Mouse (Mus musculus) myocyte (in vitro differentiated cells): Measurements from ENCODE around the gene Shank3. TPM values are rescaled to one million over a fixed set of nuclear protein-coding genes. Genes with fewer than 3 reads are reported as not detected.

ENCODE experiments used
- H3K27me3 ChIP-seq: one replicate; pipeline ENCODE4 v1.6.1; 2011; ENCODE audit not compliant: control insufficient read depth, insufficient read depth, insufficient read length
- H3K36me3 ChIP-seq: one replicate; pipeline ENCODE4 v1.6.1; 2011; ENCODE audit not compliant: control insufficient read depth, insufficient read depth
- H3K4me2 ChIP-seq: one replicate; pipeline ENCODE4 v1.6.1; 2011; ENCODE audit warnings: low read depth, control low read depth
- H3K4me3 ChIP-seq: one replicate; pipeline ENCODE4 v1.5.1; 2011; ENCODE audit warnings: mild to moderate bottlenecking, control low read depth, moderate library complexity
- H3K79me2 ChIP-seq: one replicate; pipeline ENCODE4 v1.6.1; 2011; ENCODE audit not compliant: control insufficient read depth, insufficient read depth
- H3ac ChIP-seq: one replicate; pipeline ENCODE4 v1.6.1; 2011; ENCODE audit not compliant: control insufficient read depth, insufficient read length
- CEBPB ChIP-seq: IDR thresholded peaks from 2 replicates; pipeline ENCODE4 v1.6.1; 2011; ENCODE audit warnings: mild to moderate bottlenecking, moderate library complexity; ENCODE audit not compliant: poor library complexity, insufficient read depth, severe bottlenecking
- E2F4 ChIP-seq: IDR thresholded peaks from one replicate; pipeline ENCODE4 v1.6.1; 2011; ENCODE audit warnings: mild to moderate bottlenecking, control low read depth, moderate library complexity; ENCODE audit not compliant: insufficient read depth
- MAX ChIP-seq: IDR thresholded peaks from one replicate; pipeline ENCODE4 v1.6.1; 2011; ENCODE audit warnings: low read depth, mild to moderate bottlenecking, control low read depth
- MYOD1 ChIP-seq, 3 experiments: IDR thresholded peaks; one replicate each; pipeline ENCODE4 v1.6.1; 2011; ENCODE audit warnings: control low read depth in 2 of 3, low read depth in 2 of 3, mild to moderate bottlenecking in 2 of 3, moderate library complexity in 1 of 3; ENCODE audit not compliant: insufficient read length in 2 of 3, control insufficient read depth in 1 of 3
- MYOG ChIP-seq, 3 experiments: IDR thresholded peaks; one replicate each; pipeline ENCODE4 v1.6.1; 2011; ENCODE audit warnings: control low read depth in 2 of 3, low read depth in 2 of 3, mild to moderate bottlenecking in 2 of 3; ENCODE audit not compliant: insufficient read length in 2 of 3, control insufficient read depth in 1 of 3, insufficient read depth in 1 of 3
- POLR2A ChIP-seq: IDR thresholded peaks from one replicate; pipeline ENCODE4 v1.6.1; 2011; ENCODE audit warnings: low read depth, mild to moderate bottlenecking, control low read depth, moderate library complexity; ENCODE audit not compliant: insufficient read length
- POLR2AphosphoS2 ChIP-seq: IDR thresholded peaks from one replicate; pipeline ENCODE4 v1.6.1; 2011; ENCODE audit warnings: low read depth, control low read depth; ENCODE audit not compliant: insufficient read length
- REST ChIP-seq: IDR thresholded peaks from one replicate; pipeline ENCODE4 v1.6.1; 2011; ENCODE audit warnings: mild to moderate bottlenecking, control low read depth, moderate library complexity; ENCODE audit not compliant: insufficient read depth, insufficient read length
- SRF ChIP-seq: IDR thresholded peaks from one replicate; pipeline ENCODE4 v1.6.1; 2011; ENCODE audit warnings: low read depth; ENCODE audit not compliant: control insufficient read depth, insufficient read length
- TCF12 ChIP-seq: IDR thresholded peaks from one replicate; pipeline ENCODE4 v1.6.1; 2011; ENCODE audit warnings: mild to moderate bottlenecking, control low read depth; ENCODE audit not compliant: poor library complexity, insufficient read depth, severe bottlenecking
- TCF3 ChIP-seq: IDR thresholded peaks from one replicate; pipeline ENCODE4 v1.6.1; 2011; ENCODE audit warnings: low read depth, control low read depth; ENCODE audit not compliant: insufficient read length
- USF1 ChIP-seq: IDR thresholded peaks from one replicate; pipeline ENCODE4 v1.6.1; 2011; ENCODE audit warnings: low read depth, mild to moderate bottlenecking, control low read depth, moderate library complexity
- polyA plus RNA-seq: library from polyadenylated mRNA; unstranded; fragments of >200 nt; fragmentation: generic; extraction: Trizol; gene quantifications from one replicate; pipeline ENCODE4 v1.2.1, GENCODE M21; 2012; ENCODE audit warnings: missing spikeins

Shank3 gene
- polyA plus RNA-seq, 1 experiment = 1.4 TPM

DNA sequence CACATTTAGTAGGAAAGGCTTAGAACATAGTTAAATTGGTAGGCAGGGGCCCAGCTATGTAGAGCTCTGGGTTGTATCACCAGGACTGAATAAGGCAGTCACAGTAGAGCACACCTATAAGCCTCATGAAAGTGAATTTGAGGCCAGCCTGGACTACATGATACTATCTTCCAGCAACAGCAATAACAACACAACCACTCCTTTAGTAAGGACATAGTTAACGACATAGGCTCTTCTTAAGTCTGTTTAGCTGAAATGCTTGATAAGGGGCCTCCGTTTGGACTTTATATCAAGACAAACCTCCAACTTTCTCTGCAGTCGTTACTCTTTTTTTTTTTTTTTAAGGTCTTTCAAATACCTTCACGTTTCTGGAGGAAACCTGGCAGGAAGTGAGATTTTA is 13.3 kb downstream of the Shank3 start:
- H3ac ChIP-seq = no peak overlapping the region
- TF ChIP-seq MYOG (IDR thresholded peaks at IDR 0.05; ENCODE audit: control insufficient read depth in 1 of 3, insufficient read depth in 1 of 3, insufficient read length in 2 of 3, low read depth in 2 of 3) (no peak), MAX (no peak), TCF3 (no peak)
- H3K4me2 ChIP-seq = no peak overlapping the region
- no peaks in the 10 kb centered on the region for H3K36me3 ChIP-seq
- no peaks in the 10 kb centered on the region for H3K79me2 ChIP-seq
- H3K4me3 ChIP-seq = no peak overlapping the region
- H3K27me3 ChIP-seq = peaks cover 4% of the 10 kb centered on the region

DNA sequence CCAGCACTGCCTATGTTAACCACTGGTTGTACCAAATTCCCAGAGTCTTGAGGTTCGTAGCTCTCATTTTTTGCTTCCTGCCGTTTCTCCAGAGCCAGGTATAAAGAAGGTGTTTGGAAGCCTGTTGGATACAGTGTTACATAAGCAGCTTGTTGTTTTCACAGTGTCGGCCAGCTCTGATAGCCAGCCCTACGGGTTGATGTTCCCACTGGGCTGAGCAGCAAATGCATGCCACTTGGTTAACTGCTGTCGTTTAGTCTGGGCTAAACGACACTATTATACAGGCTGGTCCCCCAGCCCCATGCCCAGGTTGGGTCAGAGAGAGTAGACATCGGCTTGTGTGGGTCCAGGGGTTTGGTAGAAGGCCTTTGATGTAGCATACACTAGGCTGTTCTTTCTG is 22.5 kb downstream of the Shank3 start:
- H3K79me2 ChIP-seq = no peaks in the 10 kb centered on the region
- H3K36me3 ChIP-seq = no peaks in the 10 kb centered on the region
- H3ac ChIP-seq = no peak overlapping the region
- no peak for TF ChIP-seq TCF3
- no peak for TF ChIP-seq MAX
- TF ChIP-seq CEBPB = no peak
- TF ChIP-seq SRF = no peak
- no peak for TF ChIP-seq MYOG (IDR thresholded peaks at IDR 0.05; ENCODE audit: control insufficient read depth in 1 of 3, insufficient read depth in 1 of 3, insufficient read length in 2 of 3, low read depth in 2 of 3)
- no peak for TF ChIP-seq MYOD1 (IDR thresholded peaks at IDR 0.05; ENCODE audit: control insufficient read depth in 1 of 3, insufficient read length in 2 of 3, low read depth in 2 of 3)
- TF ChIP-seq USF1 = no peak
- TF ChIP-seq POLR2AphosphoS2 = no peak
- no peak for TF ChIP-seq E2F4
- no peak for TF ChIP-seq REST
- TF ChIP-seq POLR2A = no peak
- no peak for TF ChIP-seq TCF12
- no peak overlapping the region for H3K4me2 ChIP-seq
- H3K27me3 ChIP-seq = peaks cover 31% of the 10 kb centered on the region
- no peak overlapping the region for H3K4me3 ChIP-seq

DNA sequence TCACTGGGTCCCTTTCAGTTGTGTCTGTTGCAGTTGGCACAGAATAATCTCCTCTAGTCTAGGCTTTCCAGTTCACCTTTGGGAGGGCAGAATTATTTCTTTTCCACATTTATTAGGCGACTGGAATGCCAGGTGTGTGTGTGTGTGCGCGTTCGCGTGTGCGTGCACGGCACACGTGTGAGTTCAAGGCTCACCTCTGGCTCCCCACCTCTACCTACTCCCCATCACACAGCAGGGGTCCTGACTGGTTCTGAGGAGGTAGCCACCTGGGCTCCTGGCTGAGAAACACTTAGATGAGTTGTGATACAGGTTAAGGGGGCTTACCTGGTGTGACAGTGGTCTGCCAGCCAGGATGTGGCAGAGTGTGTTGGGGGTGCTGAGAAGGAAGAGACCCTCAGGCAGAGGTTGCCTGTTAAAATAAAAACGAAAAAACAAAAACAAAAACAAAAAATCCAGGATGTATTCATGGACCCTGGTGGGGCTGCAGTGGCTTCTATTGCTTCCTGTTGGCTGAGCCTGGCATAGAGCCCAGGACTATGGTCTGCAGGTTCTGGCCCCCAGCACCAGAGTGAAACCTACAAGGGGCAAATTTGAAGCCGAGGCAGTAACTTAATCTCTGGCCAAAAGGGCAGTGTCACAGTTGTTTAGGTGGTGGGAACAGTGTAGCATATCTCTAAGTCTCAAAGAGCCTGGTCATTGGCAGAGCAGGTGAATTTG is 23.3 kb downstream of the Shank3 start:
- H3K4me2 ChIP-seq = no peak overlapping the region
- no peak overlapping the region for H3K4me3 ChIP-seq
- H3K79me2 ChIP-seq = no peaks in the 10 kb centered on the region
- no peak overlapping the region for H3ac ChIP-seq
- TF ChIP-seq CEBPB (no peak), USF1 (no peak), SRF (no peak), E2F4 (no peak), POLR2A (no peak), REST (no peak), MYOD1 (IDR thresholded peaks at IDR 0.05; ENCODE audit: control insufficient read depth in 1 of 3, insufficient read length in 2 of 3, low read depth in 2 of 3) (no peak), TCF12 (no peak), MAX (no peak), POLR2AphosphoS2 (no peak), TCF3 (no peak), MYOG (IDR thresholded peaks at IDR 0.05; ENCODE audit: control insufficient read depth in 1 of 3, insufficient read depth in 1 of 3, insufficient read length in 2 of 3, low read depth in 2 of 3) (no peak)
- no peaks in the 10 kb centered on the region for H3K36me3 ChIP-seq
- H3K27me3 ChIP-seq = peaks cover 31% of the 10 kb centered on the region

DNA sequence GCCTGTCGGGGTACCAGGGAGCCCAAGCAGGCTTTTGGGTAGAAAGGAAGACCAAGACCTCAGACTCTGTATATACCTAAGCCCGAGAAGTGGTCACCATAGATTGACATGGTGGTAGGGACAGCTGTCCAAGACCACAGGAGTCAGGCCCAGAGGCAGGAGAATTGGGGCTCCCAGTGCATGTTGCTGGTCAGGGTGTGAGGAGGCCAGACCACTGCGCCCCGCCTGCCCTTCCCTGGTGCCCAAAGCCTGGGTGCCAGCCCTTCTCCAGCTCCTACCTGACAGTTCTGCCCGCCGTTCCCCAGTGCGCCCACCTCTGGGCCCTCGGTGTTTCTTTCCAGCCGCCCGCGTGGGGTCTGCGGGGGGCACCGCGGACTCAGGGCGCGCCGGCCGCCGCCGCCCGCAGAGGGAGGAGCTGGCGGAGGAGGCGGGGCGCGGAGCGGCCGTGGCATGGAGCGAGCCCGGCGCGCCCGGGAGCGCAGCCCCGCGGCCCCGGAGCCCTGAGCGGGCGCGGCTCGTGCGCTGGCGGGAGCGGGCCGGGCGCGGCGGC is 23.9 kb downstream of the Shank3 start:
- H3K79me2 ChIP-seq = no peaks in the 10 kb centered on the region
- H3ac ChIP-seq = no peak overlapping the region
- no peak overlapping the region for H3K4me3 ChIP-seq
- peak overlapping the region; percentile 50 for H3K4me2 ChIP-seq
- peaks cover 31% of the 10 kb centered on the region for H3K27me3 ChIP-seq
- no peaks in the 10 kb centered on the region for H3K36me3 ChIP-seq
- no peak for TF ChIP-seq TCF3
- no peak for TF ChIP-seq CEBPB
- TF ChIP-seq MYOD1 (IDR thresholded peaks at IDR 0.05; ENCODE audit: control insufficient read depth in 1 of 3, insufficient read length in 2 of 3, low read depth in 2 of 3) = no peak
- TF ChIP-seq REST = no peak
- no peak for TF ChIP-seq SRF
- no peak for TF ChIP-seq MYOG (IDR thresholded peaks at IDR 0.05; ENCODE audit: control insufficient read depth in 1 of 3, insufficient read depth in 1 of 3, insufficient read length in 2 of 3, low read depth in 2 of 3)
- no peak for TF ChIP-seq E2F4
- TF ChIP-seq USF1 = no peak
- no peak for TF ChIP-seq POLR2AphosphoS2
- no peak for TF ChIP-seq MAX
- TF ChIP-seq POLR2A = no peak
- no peak for TF ChIP-seq TCF12

DNA sequence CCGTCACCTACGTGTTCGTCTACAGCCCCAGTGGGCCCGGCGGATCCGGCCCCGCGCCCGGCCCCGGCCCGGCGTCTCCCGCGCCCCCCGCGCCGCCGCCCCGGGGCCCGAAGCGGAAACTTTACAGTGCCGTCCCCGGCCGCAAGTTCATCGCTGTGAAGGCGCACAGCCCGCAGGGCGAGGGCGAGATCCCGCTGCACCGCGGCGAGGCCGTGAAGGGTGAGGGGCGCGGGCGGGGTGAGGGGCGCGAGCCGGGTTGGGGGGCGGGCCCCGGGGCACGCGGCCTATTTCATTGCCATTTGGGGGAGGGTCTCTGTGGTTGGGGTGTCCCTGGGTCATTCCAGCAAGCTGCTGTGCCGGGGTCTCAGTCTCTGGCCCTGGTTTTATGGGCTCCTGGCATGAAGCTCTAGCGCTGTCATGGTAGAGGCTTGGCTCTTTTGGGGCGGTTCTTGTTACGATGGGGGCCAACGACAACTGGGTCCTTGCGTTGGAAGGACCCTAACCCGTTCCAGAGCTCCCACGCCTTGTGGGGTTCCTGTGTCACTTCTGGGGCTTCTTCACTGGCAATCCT is 24.7 kb downstream of the Shank3 start:
- TF ChIP-seq CEBPB (no peak), POLR2A (no peak), REST (no peak), SRF (no peak), POLR2AphosphoS2 (no peak), TCF3 (no peak), MYOG (IDR thresholded peaks at IDR 0.05; ENCODE audit: control insufficient read depth in 1 of 3, insufficient read depth in 1 of 3, insufficient read length in 2 of 3, low read depth in 2 of 3) (no peak), MYOD1 (IDR thresholded peaks at IDR 0.05; ENCODE audit: control insufficient read depth in 1 of 3, insufficient read length in 2 of 3, low read depth in 2 of 3) (no peak), MAX (no peak), USF1 (no peak), E2F4 (no peak), TCF12 (no peak)
- H3K4me3 ChIP-seq = no peak overlapping the region

More for the DNA sequence above, 24.7 kb downstream of the Shank3 start:
- H3K27me3 ChIP-seq = peaks cover 31% of the 10 kb centered on the region
- no peak overlapping the region for H3ac ChIP-seq
- no peaks in the 10 kb centered on the region for H3K36me3 ChIP-seq
- H3K79me2 ChIP-seq = no peaks in the 10 kb centered on the region
- H3K4me2 ChIP-seq = peak overlapping the region; percentile 12
